Mouse (Mus musculus): ENCODE measurements around the gene Ppm1g.

The Ppm1g gene

DNA sequence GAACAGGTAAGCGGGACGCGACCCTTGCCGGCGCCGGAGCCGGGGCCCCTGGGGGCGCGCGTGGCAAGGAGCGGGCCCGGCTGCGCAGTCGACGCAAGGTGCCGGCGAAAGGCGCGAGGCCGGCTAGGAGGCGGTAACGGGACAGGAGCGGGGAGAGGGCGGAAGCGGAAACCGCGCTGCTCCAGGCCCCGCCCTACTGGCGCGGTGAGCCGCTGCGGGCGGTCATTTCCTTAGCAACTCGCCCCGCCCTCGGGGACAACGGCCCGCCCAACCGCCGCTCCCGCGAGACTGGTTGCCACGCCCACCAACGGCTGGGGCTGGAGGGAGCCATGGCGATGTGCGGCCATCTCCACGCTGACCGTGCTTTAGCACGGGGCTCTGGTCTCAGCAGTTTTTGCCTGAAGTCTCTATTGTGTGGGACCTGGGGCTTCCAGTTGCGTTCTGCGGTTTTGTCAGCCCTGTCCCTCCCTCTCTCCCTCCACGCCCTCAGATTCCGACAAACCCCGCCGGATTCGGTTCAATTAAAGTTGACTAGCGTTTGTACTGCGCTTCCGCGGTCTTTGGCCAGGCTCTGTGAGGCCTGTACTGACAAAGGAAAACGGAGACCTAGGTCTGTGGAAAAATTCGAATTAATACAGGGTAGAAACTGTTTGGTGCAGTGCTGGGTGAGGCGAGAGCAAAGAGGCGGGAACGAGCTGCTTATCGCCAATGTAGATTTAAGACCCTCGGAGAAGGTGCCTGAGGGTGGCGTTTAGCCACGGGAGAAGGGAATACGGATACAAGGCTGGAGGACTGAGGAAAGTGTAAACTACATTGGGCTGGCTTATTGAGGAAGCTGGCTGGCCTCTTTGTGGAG is at the start of gene Ppm1g:
Gene Ppm1g (minus strand): TSS at position 240 of the 856 bp plus-strand sequence.
- DNase-seq: peak; percentile 96 to 99

DNA sequence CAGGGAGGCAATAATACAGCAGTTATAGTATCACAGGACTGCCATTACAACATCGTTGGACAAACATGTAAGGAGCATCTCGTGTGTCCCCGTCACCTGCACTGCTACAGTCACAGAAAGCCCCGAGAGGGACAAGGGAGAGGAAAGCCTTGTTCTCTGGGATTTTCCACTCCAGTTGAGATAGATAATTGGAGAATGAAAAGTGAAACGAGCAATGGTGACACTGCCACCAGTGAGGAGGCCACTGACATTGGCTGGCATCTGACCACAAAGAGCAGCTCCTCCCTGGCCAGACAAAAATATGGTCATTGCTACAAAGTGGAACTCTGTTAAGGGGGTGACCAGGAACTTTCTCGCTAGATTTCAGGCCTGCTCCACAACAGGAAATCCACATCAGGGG is 47.2 kb upstream of the Ppm1g start:
- no peak for DNase-seq

DNA sequence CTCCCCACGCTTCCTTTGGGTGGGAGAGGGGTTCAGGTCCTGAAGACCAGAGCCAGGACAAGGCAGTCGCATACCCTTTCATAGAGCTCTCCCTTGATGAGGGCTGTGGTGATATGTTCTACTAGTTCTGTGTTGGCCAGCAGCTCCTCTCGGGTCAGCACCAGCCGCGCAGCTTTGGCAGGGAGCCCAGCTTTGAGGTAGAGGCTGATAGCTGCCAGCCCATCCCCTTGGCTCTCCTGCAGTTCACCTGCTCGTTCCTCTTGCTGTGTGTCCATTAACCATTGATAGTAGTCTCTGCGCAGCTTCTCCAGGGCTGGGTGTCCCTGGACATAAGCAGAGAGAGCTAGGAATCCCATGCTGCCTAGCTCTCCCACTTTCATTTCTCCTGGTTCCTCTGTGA is 45.6 kb upstream of the Ppm1g start:
- DNase-seq: peak; percentile 62 to 76

DNA sequence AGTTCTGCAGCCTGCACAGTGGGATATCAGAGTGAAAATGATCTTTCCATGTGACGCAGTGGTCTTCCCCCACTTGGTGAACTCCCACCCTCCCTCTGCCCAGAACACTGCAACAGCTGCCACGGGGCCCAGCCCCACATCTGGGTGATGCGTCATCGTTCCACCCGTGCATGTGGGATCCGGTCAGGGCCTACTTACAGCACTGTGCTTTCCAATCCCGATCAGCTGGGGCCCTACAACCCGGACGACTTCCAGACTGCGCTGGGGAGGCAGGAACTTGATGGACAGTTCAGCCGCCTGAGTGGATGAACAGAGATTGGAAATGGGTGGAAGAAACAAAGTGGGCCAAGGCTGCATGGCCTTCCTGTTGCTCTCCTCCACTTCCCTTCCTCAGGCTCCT is 37.1 kb upstream of the Ppm1g start:
- DNase-seq: no peak

DNA sequence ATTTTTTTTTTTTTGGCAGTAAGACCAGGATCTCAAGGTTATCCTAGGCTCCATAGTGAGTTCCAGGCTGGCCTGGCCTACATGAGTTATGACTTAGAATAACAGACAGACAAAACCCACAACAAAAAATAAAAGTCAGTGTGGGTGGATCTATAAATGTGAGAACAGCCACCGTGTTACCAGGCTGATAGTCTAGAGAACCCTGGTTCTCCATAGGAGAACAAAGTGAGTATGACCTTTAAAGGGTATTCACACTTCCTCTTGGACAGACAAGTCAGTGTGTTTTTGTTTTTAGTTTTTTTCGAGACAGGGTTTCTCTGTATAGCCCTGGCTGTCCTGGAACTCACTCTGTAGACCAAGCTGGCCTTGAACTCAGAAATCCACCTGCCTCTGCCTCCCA is 35.5 kb upstream of the Ppm1g start:
- DNase-seq: no peak

DNA sequence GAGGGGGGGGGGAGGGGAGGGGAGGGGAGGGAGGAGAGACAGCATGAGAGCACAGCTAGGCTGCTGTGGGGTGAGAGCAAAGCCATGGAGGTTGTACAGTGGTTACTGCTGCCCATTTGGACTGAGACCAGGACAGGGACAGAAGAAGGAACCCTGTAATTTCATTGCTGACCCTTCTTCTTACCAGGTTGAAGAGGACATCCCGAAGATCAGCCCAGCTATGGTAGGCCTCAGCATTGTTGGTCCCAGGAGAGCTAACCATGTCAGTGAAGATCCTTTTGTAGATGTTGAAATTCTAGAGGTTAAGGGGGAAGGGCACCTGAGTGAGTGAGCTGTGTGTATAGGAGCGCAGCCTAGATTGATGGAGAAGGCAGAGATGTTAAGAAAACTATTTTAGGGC is 34.9 kb upstream of the Ppm1g start:
- no peak for DNase-seq

DNA sequence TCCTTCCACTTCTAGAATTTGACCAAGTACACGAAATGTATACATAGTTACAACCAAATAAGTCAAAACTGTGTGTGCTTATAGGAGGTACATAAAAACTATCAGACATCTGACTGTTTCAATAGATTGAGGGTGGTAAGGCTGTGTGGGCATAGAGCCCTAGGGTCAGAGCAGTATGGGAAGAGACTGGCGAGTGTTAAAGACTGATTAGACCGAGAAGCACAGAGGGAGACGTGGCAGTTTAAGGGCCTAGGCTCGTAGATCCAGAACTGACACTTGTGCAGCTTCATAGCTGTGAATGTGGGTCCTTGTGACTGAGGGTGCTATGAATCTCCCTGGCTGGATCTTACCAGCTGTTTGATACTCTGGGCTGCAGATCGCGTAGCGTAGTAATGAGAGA is 34.4 kb upstream of the Ppm1g start:
- no peak for DNase-seq

DNA sequence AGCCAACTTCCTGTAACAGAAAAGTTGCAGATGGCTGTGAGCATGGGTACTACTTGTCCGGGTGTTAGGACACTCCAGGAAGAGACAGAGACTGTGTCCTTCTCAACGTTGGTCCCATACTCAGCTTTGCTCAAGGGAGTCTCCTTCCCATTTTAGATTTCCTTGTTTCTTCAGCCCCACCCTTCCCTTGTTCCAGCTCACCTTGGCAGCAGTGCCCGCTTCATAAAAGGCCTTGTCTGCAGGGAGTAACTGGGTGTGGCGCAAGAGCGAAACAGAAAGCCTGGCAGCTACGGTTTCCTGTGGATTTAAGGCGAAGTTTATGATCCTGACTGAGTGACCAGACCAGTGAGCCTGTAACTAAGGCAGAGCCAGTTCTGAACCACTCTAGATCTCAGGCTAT is 34.0 kb upstream of the Ppm1g start:
- DNase-seq: no peak

DNA sequence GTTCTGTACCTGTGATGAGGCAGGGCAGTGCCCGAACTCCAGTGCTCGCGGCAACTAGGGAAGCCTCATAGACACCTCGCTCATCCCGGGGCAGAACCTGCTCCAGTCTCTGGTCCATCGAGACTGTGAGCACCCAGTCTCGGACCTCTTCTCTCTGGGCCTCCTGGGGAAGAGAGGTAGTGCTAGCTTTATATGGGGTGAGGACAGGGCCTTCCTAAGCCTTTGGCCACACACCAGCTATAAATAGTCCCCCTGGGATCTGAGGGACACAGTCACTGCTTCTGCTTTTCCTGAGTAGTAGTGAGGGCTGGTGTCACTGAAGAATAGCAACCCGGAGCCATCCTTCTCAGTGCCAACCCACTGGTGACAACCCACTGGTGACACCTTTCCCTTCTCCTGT is 33.3 kb upstream of the Ppm1g start:
- DNase-seq: no peak

DNA sequence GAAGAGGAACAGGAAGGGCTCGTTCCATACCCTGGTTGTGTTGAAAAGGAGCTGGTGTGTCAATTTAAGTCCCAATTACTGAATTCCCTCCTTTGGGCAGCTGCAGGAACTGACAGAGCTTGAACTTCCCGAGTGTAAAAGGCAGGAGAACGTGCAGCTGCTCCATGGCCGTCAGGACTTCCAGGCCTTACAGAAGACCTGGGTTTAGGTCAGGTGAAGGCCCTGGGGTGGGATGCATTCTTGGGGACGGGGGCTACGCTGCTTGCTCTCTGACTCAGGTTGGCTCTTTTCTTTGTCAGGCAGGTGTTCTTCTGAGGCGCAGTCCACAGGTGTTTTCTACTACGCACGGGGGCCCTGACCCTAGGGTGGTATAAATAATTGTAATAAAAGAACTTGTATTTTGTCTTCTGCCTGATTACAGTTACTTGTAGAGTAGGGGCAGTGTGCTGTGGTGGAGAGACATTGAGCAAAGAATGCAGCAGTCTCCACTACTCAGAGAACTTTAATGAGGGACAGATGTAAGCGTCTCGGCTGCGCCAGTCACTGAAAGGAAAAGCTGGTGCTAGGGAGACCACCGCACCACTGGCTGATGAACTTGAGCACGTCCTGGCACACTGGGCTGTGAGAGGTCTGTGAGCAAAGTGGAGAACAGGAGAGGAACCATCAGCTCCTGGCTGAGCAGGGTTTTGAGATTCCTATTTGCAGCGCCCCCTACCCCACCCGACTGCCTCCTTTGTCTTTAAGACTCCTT is 32.5 kb upstream of the Ppm1g start:
- no peak for DNase-seq

DNA sequence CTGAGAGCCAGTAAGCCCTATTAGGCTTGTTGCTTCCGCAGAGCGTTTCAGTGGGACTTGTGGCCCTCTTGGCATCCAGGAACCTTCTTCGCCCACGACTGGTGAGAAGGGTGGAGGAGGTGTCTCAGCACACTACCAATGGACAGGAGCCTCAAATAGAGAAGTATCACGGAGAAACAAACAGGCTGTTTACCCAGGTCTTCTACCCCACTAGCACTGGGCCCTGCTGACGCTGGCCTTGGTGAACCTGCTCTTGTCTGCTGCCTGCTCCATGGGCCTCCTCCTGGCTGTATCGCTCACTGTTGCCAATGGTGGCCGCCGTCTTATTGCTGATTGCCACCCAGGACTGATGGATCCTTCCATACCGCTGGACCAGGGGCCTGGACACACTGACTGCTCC is 31.7 kb upstream of the Ppm1g start:
- no peak for DNase-seq

DNA sequence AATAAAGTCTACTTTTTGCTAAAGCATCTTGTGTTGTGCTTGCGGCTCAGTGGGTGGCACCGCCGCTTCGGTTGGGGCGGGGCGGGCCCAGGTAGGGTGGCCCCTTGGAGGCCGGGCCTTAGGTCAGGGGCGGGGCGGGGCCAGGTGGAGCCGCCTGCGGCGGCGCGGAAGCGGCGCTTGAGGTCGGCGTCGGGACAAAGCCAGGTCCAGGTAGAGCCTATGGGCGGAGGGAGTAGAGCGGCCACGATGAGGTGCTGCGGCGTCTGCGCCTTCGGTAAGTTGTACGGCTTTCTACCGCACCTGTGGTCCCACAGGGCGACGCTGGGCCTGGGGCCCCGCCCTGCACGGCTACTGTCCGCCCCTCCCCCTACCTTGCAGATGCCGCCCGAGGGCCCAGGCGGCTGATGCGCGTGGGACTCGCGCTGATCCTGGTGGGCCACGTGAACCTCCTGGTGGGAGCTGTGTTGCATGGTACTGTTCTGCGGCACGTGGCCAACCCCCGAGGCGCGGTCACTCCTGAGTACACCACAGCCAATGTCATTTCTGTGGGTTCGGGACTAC is 31.1 kb upstream of the Ppm1g start, which contains the start of gene Krtcap3:
Gene Krtcap3 (plus strand): TSS at position 151 of the 561 bp plus-strand sequence.
- DNase-seq: peak; percentile 39 to 51

DNA sequence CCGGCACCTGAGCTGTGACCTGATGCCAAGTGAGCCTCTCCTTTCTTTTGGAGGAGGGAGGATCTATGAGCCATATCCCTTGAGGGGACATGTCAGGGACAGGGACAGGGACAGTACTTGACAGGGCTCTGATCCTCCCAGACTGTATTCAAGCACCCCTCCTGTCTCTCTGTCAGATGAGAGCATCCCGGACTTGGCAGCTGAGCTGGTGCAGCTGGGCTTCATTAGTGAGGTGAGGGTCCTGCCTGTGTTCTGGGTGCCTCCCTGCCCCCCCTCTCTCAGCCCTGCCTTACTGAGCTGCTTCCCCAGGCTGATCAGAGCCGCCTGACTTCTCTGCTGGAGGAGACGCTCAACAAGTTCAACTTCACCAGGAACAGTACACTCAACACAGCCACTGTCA is 30.2 kb upstream of the Ppm1g start:
- DNase-seq: no peak

DNA sequence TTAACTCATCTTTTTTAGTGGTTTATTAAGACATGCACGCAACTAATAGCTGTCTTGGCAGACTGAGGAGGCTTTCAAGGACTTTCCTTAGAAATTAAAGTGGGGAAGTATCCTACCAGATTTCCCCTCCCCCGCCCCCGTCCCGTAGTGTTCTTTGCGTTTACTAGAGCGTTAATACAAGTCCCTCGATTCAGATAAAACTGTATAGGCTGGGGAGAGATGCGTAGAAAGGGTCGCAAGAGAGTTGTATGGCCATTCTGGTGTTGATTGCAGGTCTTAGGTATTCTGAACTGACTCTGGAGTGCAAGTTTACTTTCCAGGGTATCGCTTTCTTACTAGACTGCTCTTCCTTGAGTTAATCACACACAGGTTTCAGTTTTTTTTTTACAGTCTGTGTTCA is 21.7 kb upstream of the Ppm1g start:
- no peak for DNase-seq

DNA sequence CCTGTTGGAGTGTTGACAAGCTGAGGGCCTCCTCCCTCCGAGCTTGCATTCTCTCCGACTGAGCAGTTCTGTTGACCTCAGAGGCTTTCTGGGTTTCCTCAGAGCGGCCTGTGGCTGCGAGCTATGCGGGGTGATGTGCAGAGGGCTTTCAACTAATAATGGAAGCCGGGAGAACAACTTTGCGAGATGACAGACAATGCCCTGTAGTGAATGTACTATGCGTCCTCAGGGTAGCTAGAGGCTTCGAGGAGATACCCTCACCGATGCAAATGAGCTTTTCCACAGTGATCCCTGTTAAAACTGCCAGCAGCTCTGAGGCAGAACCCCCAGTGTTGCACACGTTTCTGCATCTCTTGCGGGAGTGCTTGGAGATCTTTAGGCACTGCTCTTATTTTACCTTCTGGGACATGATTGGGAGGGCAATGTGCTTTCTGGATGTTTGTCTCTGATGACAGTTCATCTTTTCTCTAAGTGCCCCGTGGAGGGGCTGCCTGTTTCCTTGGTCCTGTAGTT is 21.1 kb upstream of the Ppm1g start:
- DNase-seq: no peak

DNA sequence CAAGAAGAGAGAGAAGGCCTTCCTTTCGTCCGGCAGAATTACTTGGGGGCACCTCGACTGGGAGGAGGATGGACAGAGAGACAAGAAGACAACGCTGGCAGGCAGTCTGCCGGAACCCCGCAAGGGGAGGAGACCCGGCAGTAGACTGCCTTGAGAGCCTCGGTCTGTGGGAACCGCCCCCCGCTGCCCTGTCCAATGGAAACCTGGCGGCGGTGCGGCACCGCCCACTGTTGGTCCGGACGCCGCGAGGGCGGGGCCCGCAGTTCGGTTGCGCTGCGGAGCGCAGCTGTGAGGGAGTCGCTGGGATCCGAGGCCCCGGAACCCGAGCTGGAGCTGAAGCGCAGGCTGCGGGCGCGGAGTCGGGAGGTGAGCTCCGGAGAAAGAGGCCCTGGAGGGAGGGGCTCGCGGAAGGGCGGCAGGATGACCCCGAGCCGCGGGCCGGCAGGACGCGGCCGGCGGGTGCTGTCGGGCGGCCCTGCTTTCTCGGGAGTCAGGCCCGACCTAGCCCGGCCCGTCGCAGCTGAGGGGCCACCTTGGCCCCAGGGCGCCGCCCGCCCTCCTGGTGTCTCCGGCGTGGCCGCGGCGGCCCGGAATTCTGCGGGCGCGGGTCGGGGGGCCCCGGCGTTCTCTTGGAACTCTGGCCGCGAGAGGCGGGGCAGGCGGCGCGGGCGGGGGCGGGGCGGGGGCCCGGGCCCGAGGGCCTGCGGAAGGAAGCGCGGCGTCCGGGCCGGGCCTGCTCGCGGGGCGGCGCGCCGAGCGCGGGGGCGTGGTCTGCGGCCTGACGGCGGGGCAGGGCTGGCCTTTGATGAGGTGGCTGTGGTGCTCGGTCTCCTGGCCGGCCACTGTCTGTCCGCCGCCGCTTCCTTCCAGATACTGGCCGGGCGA is 20.4 kb upstream of the Ppm1g start, which contains the start of the genes Nrbp1 and Gm9970:
Gene Nrbp1 (plus strand): TSS at position 228 of the 885 bp plus-strand sequence.
Gene Gm9970 (minus strand): TSS at position 596 of the 885 bp plus-strand sequence.
- DNase-seq: peak; percentile 97 to 99

DNA sequence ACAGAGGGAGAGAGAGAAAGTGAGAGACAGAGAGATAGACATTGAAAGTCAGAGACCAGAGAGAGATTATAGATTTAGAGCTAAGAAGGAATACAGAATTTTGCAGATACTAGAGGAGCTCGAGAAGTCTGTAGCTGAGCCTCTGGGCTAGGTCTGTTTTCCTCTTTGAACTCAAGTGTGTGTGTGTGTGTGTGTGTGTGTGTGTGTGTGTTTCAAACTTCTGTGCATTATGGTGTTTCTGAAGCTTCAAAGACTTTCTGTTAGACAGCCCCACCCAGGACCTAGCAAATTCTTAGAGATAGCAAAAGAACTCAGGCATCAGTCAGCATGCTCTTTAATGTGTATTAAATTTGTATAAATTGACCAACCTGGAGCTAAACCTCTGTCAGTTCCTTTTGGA is 6.2 kb upstream of the Ppm1g start:
- no peak for DNase-seq

DNA sequence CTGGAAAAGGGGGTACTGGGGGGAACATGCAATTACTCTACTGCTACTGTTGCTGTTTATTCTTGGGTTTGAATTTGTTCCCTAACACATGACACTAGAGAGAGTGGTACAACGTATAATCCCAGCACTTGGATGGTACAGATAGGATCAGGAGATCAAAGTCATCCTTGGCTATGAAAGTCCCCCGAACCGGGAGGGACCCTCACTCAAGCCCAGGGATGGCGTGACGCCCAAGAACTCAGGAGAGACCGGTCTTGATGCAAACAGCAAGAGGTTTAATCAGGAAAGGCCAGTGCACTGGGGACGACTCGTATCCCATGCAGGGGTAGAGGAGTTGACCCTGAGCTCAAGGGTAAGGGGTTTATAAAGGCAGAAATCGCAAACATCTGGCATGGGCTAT is 2.2 kb upstream of the Ppm1g start:
- peak in 1 of 2 experiments; percentile 17 for DNase-seq

DNA sequence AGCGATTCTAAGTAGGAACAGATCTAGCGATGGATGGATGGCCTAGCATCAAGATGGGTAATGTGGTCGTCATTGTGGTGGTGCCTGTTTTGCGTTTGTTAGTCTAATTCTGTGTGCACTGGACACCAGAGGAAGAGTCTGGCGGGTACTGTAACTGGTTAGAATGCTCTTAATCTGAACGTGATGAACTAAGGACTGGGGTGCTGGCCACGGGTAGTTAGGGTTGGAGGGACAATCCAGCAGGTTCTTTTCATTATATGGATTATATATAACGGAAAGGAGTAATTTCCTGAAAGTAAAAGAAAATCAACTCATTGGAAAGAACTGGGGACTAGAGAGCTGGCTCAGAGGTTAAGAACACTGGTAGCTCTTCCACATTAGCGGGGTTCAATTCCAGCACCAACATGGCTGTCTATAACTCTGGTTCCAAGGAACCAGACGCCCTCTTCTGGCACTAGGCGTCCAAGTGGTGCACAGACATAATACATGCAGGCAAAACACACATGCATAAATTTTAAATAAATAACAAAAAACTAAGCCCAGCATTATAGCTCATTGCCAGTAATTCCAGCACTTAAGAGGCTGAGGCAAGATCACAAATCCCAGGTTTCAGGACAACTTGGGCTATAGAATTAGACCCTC is 938 bp upstream of the Ppm1g start:
- DNase-seq: peak; percentile 12 to 47

DNA sequence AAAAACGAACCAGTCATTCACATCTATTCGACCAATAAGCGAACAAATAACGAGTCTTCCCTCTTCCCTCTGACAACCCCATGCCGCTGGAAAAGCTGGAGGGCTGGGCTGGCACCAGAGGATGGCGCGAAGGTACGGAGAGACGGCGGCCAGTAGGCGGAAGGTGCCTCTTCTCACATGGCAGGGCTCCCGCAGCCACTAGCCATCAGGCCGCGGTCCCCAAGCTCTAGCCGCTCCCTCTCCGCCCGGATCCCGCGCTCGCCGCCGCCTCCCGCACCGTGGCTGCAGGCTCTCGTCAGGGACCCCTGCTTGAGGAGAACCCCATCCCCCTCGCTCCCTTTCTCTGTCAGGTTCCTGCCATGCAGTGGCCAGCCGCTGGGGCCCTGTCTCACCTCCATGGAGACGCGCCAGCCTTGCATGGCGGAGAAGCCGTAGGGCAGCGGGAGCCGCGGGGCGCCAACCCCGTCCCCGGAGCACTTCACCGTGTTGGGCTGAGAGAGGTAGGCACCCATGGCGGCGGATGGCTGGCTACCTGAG is 508 bp downstream of the Ppm1g start:
- no peak for DNase-seq

DNA sequence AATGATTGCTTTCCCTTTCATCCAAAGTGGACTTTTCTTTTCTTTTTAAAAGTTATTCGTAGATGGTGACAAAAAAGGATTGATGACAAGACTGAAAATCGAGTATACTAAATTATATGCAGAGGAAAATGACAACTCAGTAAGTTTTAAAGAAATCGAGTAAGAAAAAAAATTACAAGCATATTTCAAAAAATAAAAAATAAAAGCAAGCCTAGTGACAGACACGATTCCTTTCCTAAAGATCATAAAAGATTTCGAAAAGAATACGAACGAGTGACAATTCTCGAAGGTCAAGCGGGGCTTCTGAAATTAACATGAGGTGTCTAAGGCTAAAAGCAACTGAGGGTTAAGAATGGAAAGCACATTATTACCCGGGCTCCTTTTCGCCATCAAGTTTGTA is 1.0 kb downstream of the Ppm1g start:
- DNase-seq: no peak

All from cerebellum, postnatal 25 days (tissue).